Mouse (Mus musculus): Measurements from ENCODE around the gene Snrnp40. TPM values are rescaled to one million over a fixed set of nuclear protein-coding genes. Genes with fewer than 3 reads are reported as not detected.

Gene Snrnp40
- 119 and 134 TPM in 2 replicates for polyA plus RNA-seq (2014; fragmentation: Nextera tagmentation; extraction: Ambion mirVana)

DNA sequence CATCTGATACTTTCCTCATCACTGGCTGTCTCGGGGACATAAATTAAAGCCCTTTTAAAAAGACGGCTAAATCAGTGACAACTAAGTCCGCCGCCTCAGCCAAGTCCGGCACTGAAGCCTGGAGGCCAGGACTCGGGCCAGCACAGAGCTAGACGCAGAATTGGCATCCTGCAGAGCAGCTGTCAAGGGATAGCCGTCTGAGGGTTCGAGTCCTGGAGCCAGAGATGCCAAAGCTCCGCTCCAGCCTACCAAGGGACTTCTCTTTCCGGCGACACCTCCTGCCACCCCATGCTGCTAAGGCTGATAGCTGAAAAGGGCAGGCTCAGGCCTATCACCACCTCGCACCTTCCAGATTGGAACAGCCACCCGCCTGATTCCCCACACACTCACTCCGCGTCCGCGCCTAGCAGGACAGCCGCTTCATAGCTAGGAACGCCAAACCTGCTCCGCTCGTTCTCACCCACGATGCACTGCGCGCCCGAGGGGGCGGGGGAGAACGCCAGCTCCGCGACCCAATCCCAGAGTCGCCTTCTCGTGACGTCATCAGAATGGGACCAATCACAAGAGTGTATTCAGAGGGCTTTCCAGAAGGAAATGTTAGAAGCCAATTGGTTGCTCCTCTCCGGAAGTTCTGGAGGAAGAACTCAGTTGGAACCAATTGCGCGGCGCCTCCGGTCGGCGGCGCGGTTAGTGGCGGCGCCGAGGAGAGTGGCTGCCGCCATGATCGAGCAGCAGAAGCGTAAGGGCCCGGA, at the start of gene Snrnp40, which contains the start of gene Zcchc17:
Gene Snrnp40 (plus strand): TSS at position 647 of the 752 bp plus-strand sequence.
Gene Zcchc17 (minus strand): TSS at position 458 of the 752 bp plus-strand sequence.
- peak; percentile 99 for ATAC-seq (ENCODE audit: low read depth)
- Histone ChIP-seq H3K4me1 (ENCODE audit: control insufficient read depth, insufficient read depth, low read length) (peaks cover 13% of the 10 kb centered on the region), H3K4me3 (ENCODE audit: low read depth, low read length) (peak within 1 kb of the TSS; percentile 70), H3K9me3 (ENCODE audit: control insufficient read depth, low read length) (no peaks in the 10 kb centered on the region), H3K4me2 (ENCODE audit: low read depth, low read length) (peak within 1 kb of the TSS; percentile 83), H3K36me3 (ENCODE audit: control insufficient read depth, insufficient read depth, low read length) (peaks cover 23% of the 10 kb centered on the region), H3K27ac (replicated peaks; ENCODE audit: low read depth, low read length) (peak within 1 kb of the TSS; percentile 71), H3K27me3 (replicated peaks; ENCODE audit: control insufficient read depth, insufficient read depth, low read length) (no peaks in the 10 kb centered on the region), H3K9ac (ENCODE audit: low read depth, low read length) (peak within 1 kb of the TSS; percentile 86)
- WGBS: 1% methylated on average over 46 of the region's 49 CpGs
- peak; percentile 100 for DNase-seq (ENCODE audit: low spot score)

DNA sequence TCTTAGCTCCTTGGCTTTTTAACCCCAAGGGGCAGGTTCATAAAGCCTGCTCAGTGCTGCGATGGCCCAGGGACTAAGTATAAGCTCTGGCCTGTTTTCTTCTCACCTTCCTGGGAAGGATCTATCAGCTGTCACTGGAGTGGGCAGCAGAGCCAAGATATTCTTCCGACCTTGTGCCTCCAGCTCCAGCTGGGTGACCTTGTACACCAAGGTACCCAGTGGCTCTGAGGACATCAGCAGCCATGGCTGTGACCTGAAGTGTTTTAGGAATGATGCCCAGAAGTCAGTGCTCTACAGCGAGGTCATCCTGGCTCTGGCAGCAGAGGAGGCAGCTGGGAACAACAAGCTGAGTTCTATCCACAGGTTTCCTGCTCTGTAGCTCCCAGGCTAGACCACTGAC, 47.4 kb upstream of the Snrnp40 start:
- Histone ChIP-seq H3K9me3 (ENCODE audit: control insufficient read depth, low read length) (no peaks in the 10 kb centered on the region), H3K9ac (ENCODE audit: low read depth, low read length) (no peak overlapping the region), H3K4me1 (ENCODE audit: control insufficient read depth, insufficient read depth, low read length) (0 out of 2 replicates have a peak, but pooled peaks cover 5% of the 10 kb centered on the region), H3K4me3 (ENCODE audit: low read depth, low read length) (no peak overlapping the region), H3K27ac (replicated peaks; ENCODE audit: low read depth, low read length) (no peak overlapping the region), H3K36me3 (ENCODE audit: control insufficient read depth, insufficient read depth, low read length) (peaks cover 13% of the 10 kb centered on the region; the same call in 1 of the 2 replicates), H3K27me3 (replicated peaks; ENCODE audit: control insufficient read depth, insufficient read depth, low read length) (peaks cover 28% of the 10 kb centered on the region), H3K4me2 (ENCODE audit: low read depth, low read length) (no peak overlapping the region)
- ATAC-seq (ENCODE audit: low read depth) (no peak), DNase-seq (ENCODE audit: low spot score) (no peak)
- WGBS: 87% methylated on average over 3 of the region's 3 CpGs

DNA sequence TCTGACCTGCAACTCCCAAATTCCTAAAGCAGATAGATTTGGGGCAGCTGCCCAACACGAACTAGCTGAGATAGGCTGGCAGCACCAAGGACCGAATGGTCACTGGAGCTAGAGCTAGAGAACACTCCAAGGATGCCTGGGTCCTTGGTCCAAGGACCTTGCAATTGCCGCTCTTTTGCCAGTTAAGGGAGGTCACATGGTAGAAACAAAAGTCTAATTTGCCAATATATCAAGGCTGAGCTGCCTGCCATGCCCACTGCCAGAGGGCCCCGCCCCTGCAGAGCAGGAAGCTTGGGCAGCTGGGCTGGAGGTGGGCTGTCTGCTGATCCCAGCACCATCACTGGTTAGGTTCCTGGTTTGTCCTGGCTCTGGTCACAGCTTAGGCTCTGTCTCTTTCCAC, 46.4 kb upstream of the Snrnp40 start:
- no peak overlapping the region for H3K4me2 ChIP-seq (ENCODE audit: low read depth, low read length)
- no peak overlapping the region for H3K9ac ChIP-seq (ENCODE audit: low read depth, low read length)
- DNase-seq (ENCODE audit: low spot score) (no peak), ATAC-seq (ENCODE audit: low read depth) (no peak)
- peaks cover 17% of the 10 kb centered on the region for H3K27me3 ChIP-seq (replicated peaks; ENCODE audit: control insufficient read depth, insufficient read depth, low read length)
- no peaks in the 10 kb centered on the region for H3K9me3 ChIP-seq (ENCODE audit: control insufficient read depth, low read length)
- H3K27ac ChIP-seq (replicated peaks; ENCODE audit: low read depth, low read length): no peak overlapping the region
- H3K4me1 ChIP-seq (ENCODE audit: control insufficient read depth, insufficient read depth, low read length): no peaks in the 10 kb centered on the region
- H3K4me3 ChIP-seq (ENCODE audit: low read depth, low read length): no peak overlapping the region
- WGBS: 92% methylated on average over 4 of the region's 4 CpGs
- peaks cover 16% of the 10 kb centered on the region for H3K36me3 ChIP-seq (ENCODE audit: control insufficient read depth, insufficient read depth, low read length)

DNA sequence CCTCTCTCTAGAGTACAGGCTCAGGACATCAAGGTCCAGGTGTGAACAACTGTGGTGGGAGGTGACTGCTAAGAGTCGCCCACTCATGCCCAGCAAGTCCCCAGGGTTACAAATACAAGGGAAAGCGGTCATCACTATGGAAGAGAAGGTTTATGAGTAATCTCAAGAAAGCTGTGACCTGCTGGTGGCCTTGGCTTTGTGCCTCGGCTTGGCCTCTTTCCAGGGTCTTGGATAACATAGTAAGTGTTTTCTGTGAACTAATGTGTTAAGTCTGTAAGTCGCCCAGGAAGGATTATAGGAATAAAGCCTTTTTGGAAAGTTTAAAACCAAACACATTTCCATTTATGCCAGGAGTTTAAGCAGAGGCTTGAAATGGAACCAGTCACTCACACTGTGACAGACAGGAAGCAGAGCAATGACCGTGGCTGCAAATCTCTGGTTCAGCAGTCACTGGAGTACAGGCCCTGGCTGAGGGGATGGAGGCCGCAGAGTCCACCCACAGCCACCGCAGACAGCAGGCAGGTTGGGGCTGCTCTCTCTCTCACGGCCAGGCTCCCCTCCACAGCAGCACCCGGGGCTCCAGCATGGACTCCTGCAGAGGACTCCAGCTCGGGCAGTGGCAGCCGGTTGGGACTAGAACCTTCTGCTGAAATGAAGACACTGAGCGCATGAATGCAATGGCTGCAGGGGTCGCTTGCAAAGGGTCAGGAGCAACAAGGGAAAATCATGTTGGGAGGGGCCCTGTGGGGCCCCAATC, 44.0 kb upstream of the Snrnp40 start:
- no peaks in the 10 kb centered on the region for H3K9me3 ChIP-seq (ENCODE audit: control insufficient read depth, low read length)
- DNase-seq (ENCODE audit: low spot score): no peak
- H3K27me3 ChIP-seq (replicated peaks; ENCODE audit: control insufficient read depth, insufficient read depth, low read length): no peaks in the 10 kb centered on the region
- ATAC-seq (ENCODE audit: low read depth): 0 out of 2 replicates have a peak, but pooled peaks have one; percentile 20
- no peak overlapping the region for H3K9ac ChIP-seq (ENCODE audit: low read depth, low read length)
- 71% methylated on average over 13 of the region's 13 CpGs for WGBS
- peaks cover 32% of the 10 kb centered on the region for H3K36me3 ChIP-seq (ENCODE audit: control insufficient read depth, insufficient read depth, low read length)
- H3K27ac ChIP-seq (replicated peaks; ENCODE audit: low read depth, low read length): no peak overlapping the region
- H3K4me3 ChIP-seq (ENCODE audit: low read depth, low read length): no peak overlapping the region
- no peak overlapping the region for H3K4me2 ChIP-seq (ENCODE audit: low read depth, low read length)
- H3K4me1 ChIP-seq (ENCODE audit: control insufficient read depth, insufficient read depth, low read length): no peaks in the 10 kb centered on the region

DNA sequence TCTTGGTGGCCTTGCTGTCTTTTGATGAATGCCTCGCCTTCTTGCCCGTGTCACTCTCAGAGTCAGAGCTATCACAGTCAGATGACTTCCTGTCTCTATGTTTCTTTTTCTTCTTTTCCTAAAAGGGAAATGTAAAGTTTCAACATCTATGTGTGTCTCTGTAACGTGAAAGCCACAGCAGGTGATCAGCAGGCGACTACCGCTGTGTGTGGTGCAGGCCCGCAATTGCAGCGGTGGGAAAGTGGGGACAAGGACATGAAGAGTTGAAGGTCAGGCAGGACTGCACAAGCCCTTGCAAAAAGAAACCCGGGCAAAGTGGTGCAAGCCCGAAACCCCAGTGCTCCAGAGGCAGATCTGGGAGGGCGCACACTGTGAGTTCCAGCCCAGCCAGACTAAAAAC, 43.2 kb upstream of the Snrnp40 start:
- H3K4me2 ChIP-seq (ENCODE audit: low read depth, low read length): no peak overlapping the region
- ATAC-seq (ENCODE audit: low read depth) (no peak), DNase-seq (ENCODE audit: low spot score) (no peak)
- H3K4me1 ChIP-seq (ENCODE audit: control insufficient read depth, insufficient read depth, low read length): no peaks in the 10 kb centered on the region
- no peaks in the 10 kb centered on the region for H3K27me3 ChIP-seq (replicated peaks; ENCODE audit: control insufficient read depth, insufficient read depth, low read length)
- no peak overlapping the region for H3K4me3 ChIP-seq (ENCODE audit: low read depth, low read length)
- 85% methylated on average over 10 of the region's 10 CpGs for WGBS
- peaks cover 36% of the 10 kb centered on the region for H3K36me3 ChIP-seq (ENCODE audit: control insufficient read depth, insufficient read depth, low read length)
- H3K9me3 ChIP-seq (ENCODE audit: control insufficient read depth, low read length): no peaks in the 10 kb centered on the region
- no peak overlapping the region for H3K9ac ChIP-seq (ENCODE audit: low read depth, low read length)
- H3K27ac ChIP-seq (replicated peaks; ENCODE audit: low read depth, low read length): no peak overlapping the region

DNA sequence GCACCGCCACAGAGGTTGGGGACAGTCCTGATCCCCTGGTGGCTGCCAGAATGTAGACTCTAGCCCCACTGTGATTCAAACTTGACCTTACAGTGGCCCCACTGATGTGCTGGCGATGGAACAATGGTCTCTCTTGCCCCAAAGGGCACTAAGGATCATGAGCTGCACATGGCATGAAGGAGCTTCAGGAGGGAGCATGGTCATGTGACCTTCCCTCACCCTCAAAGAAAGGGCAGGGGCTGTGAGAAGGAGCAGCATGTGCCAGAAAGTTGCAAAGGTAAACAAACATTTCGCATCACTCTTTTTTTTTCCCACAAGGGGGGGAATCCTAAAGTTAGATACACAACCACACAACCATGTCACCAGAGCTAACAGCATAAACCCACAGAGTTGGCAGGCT, 41.8 kb upstream of the Snrnp40 start:
- H3K9me3 ChIP-seq (ENCODE audit: control insufficient read depth, low read length): no peaks in the 10 kb centered on the region
- H3K4me3 ChIP-seq (ENCODE audit: low read depth, low read length): no peak overlapping the region
- ATAC-seq (ENCODE audit: low read depth) (no peak), DNase-seq (ENCODE audit: low spot score) (no peak)
- H3K36me3 ChIP-seq (ENCODE audit: control insufficient read depth, insufficient read depth, low read length): peaks cover 48% of the 10 kb centered on the region
- WGBS: 57% methylated on average over 3 of the region's 3 CpGs
- no peak overlapping the region for H3K4me2 ChIP-seq (ENCODE audit: low read depth, low read length)
- H3K27ac ChIP-seq (replicated peaks; ENCODE audit: low read depth, low read length): no peak overlapping the region
- no peaks in the 10 kb centered on the region for H3K27me3 ChIP-seq (replicated peaks; ENCODE audit: control insufficient read depth, insufficient read depth, low read length)
- H3K4me1 ChIP-seq (ENCODE audit: control insufficient read depth, insufficient read depth, low read length): no peaks in the 10 kb centered on the region
- no peak overlapping the region for H3K9ac ChIP-seq (ENCODE audit: low read depth, low read length)

DNA sequence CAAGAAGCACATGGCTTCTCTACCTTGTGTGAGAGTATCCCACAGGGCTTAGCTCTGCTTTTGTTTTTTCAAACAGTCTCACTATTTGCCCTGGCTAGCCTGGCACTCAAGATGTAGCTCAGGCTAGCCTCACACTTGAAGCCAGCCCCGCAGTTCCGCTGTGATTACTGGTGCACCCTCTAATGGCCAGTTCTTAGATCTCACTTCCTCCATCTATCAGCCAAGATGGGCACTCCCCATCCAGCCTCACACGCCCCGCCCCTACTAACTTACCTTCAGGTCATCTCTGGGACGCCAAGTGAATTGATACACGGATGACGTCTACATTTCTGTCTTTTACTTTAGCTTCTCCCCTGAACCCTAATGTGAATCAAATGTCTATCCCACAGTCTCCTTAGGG, 40.4 kb upstream of the Snrnp40 start:
- no peak for ATAC-seq (ENCODE audit: low read depth)
- no peak overlapping the region for H3K27ac ChIP-seq (replicated peaks; ENCODE audit: low read depth, low read length)
- WGBS: 77% methylated on average over 7 of the region's 7 CpGs
- H3K9ac ChIP-seq (ENCODE audit: low read depth, low read length): no peak overlapping the region
- H3K4me2 ChIP-seq (ENCODE audit: low read depth, low read length): no peak overlapping the region
- H3K4me1 ChIP-seq (ENCODE audit: control insufficient read depth, insufficient read depth, low read length): no peaks in the 10 kb centered on the region
- H3K9me3 ChIP-seq (ENCODE audit: control insufficient read depth, low read length): no peaks in the 10 kb centered on the region
- H3K4me3 ChIP-seq (ENCODE audit: low read depth, low read length): no peak overlapping the region
- DNase-seq (ENCODE audit: low spot score): no peak
- H3K27me3 ChIP-seq (replicated peaks; ENCODE audit: control insufficient read depth, insufficient read depth, low read length): no peaks in the 10 kb centered on the region
- H3K36me3 ChIP-seq (ENCODE audit: control insufficient read depth, insufficient read depth, low read length): peaks cover 62% of the 10 kb centered on the region

DNA sequence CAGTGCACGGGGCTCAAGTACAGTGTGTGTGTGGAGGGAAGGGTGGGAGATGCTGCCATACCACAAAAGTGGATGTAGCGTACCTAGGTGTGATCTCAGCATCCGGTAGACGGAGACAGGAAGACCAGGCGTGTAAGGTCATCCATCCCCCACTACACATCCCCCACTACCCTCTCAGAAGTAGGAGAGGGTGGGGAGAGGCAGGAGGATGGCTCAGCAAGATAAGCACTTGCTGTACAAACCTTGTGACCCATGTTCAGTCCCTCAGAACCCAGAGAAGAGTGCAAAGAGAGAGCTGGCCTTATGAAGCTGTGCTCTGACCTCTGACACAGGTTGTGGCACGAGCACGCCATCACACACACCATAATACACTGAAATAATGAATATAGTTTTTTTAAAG, 38.3 kb upstream of the Snrnp40 start:
- WGBS: 91% methylated on average over 7 of the region's 7 CpGs
- Histone ChIP-seq H3K4me1 (ENCODE audit: control insufficient read depth, insufficient read depth, low read length) (no peaks in the 10 kb centered on the region), H3K4me3 (ENCODE audit: low read depth, low read length) (no peak overlapping the region), H3K36me3 (ENCODE audit: control insufficient read depth, insufficient read depth, low read length) (peaks cover 70% of the 10 kb centered on the region), H3K4me2 (ENCODE audit: low read depth, low read length) (no peak overlapping the region), H3K9me3 (ENCODE audit: control insufficient read depth, low read length) (no peaks in the 10 kb centered on the region), H3K27me3 (replicated peaks; ENCODE audit: control insufficient read depth, insufficient read depth, low read length) (no peaks in the 10 kb centered on the region), H3K27ac (replicated peaks; ENCODE audit: low read depth, low read length) (no peak overlapping the region), H3K9ac (ENCODE audit: low read depth, low read length) (no peak overlapping the region)
- no peak for ATAC-seq (ENCODE audit: low read depth)
- no peak for DNase-seq (ENCODE audit: low spot score)

All from embryonic facial prominence, embryonic 14.5 days (tissue).